Mouse (Mus musculus) small intestine, adult 2 months (tissue): ENCODE measurements around the gene Rpl15. TPM values are rescaled to one million over a fixed set of nuclear protein-coding genes. Genes with fewer than 3 reads are reported as not detected.
A peak's percentile ranks its signal among the peaks of the same experiment; 100 is the strongest.
"Not testable (repeated sequence)": the region's sequence is repeated elsewhere in the genome, so short reads cannot be mapped to it uniquely, and the experiment has no call there.

Experiments used
- H3K27ac ChIP-seq: fragments of 200-500 bp; 2 replicates; pipeline ENCODE4 v1.5.1; 2012; ENCODE audit warnings: low read depth, low read length, control low read depth, inconsistent platforms; ENCODE audit not compliant: insufficient read depth
- H3K27me3 ChIP-seq: fragments of 200-500 bp; 2 replicates; pipeline ENCODE4 v1.6.1; 2012; ENCODE audit warnings: mild to moderate bottlenecking, moderate library complexity, low read length, inconsistent platforms; ENCODE audit not compliant: control insufficient read depth, insufficient read depth
- H3K36me3 ChIP-seq: fragments of 200-500 bp; 2 replicates; pipeline ENCODE4 v1.6.1; 2012; ENCODE audit warnings: mild to moderate bottlenecking, low read length, control low read depth, inconsistent platforms; ENCODE audit not compliant: control insufficient read depth, insufficient read depth
- H3K4me1 ChIP-seq: fragments of 200-500 bp; 2 replicates; pipeline ENCODE4 v1.6.1; 2012; ENCODE audit warnings: low read length, inconsistent platforms, mixed read lengths; ENCODE audit not compliant: control insufficient read depth, insufficient read depth, insufficient read length
- H3K4me3 ChIP-seq: fragments of 200-500 bp; 2 replicates; pipeline ENCODE4 v1.5.1; 2012; ENCODE audit warnings: low read depth, mild to moderate bottlenecking, control low read depth, inconsistent platforms, low read length, moderate library complexity
- CTCF ChIP-seq: fragments of 200-500 bp; IDR thresholded peaks from 2 replicates; pipeline ENCODE4 v1.5.1; 2012; ENCODE audit warnings: low read depth, mild to moderate bottlenecking, control low read depth, inconsistent platforms, low read length, moderate library complexity, mixed read lengths; ENCODE audit not compliant: insufficient replicate concordance, insufficient read length; ENCODE audit errors: extremely low read depth
- POLR2A ChIP-seq: fragments of 200-500 bp; IDR thresholded peaks from 2 replicates; pipeline ENCODE4 v1.6.1; 2012; ENCODE audit warnings: low read depth, mild to moderate bottlenecking, control low read depth, inconsistent platforms, low read length, moderate library complexity
- WGBS: fragments of 180-500 bp; shearing (Covaris S2); methylation state at CpG from one replicate; pipeline ENCODE4 v1.1.7; 2018; 5-methylcytosine and 5-hydroxymethylcytosine counted together
- polyA plus RNA-seq: library from polyadenylated mRNA; depleted of rRNA; stranded (reverse); fragments of >200 nt; gene quantifications from 2 replicates; pipeline ENCODE4 v1.2.3, GENCODE M21; 2012

Rpl15 gene
- polyA plus RNA-seq, 1 experiment, result 139 TPM

- Histone ChIP-seq H3K36me3 (no peaks in the 10 kb centered on the region), H3K4me1 (peaks cover 4% of the 10 kb centered on the region; the same call in 1 of the 2 replicates), H3K4me3 (no peak overlapping the region), H3K27me3 (no peaks in the 10 kb centered on the region), H3K27ac (no peak overlapping the region)
- WGBS, result 85% methylated on average over 4 of the region's 4 CpGs
- TF ChIP-seq POLR2A (no peak), CTCF (no peak)
These were observed 29.4 kb downstream of the Rpl15 start for GRCm38 (mm10) chr14:18241786-18242185.

GRCm38 (mm10) chr14:18240132-18240531 lies 31.1 kb downstream of the Rpl15 start:
- Histone ChIP-seq H3K4me1 (peaks cover 4% of the 10 kb centered on the region; the same call in 1 of the 2 replicates), H3K4me3 (no peak overlapping the region), H3K27me3 (no peaks in the 10 kb centered on the region), H3K27ac (no peak overlapping the region), H3K36me3 (no peaks in the 10 kb centered on the region)
- TF ChIP-seq POLR2A, result no peak
- no peak for TF ChIP-seq CTCF
- 62% methylated on average over 7 of the region's 7 CpGs for WGBS

GRCm38 (mm10) chr14:18238750-18239731 lies 32.1 kb downstream of the Rpl15 start, which contains the start of gene Nr1d2:
Nr1d2 (minus strand) TSS chr14:18239127.
- H3K4me3 ChIP-seq, result peak within 1 kb of the TSS; percentile 87
- no peaks in the 10 kb centered on the region for H3K36me3 ChIP-seq
- H3K4me1 ChIP-seq, result peaks cover 9% of the 10 kb centered on the region; the same call in 1 of the 2 replicates
- no peak for TF ChIP-seq CTCF
- peak; percentile 76 for TF ChIP-seq POLR2A
- peak within 1 kb of the TSS; percentile 99 for H3K27ac ChIP-seq
- 1% methylated on average over 60 of the region's 66 CpGs for WGBS
- H3K27me3 ChIP-seq, result no peaks in the 10 kb centered on the region

- TF ChIP-seq POLR2A, result no peak; the same call in 1 of the 2 replicates
- no peak for TF ChIP-seq CTCF
- under 1% methylated on average over 71 of the region's 71 CpGs for WGBS
These were observed 33.0 kb downstream of the Rpl15 start for GRCm38 (mm10) chr14:18238131-18238749.

GRCm38 (mm10) chr14:18237381-18237780 lies 33.8 kb downstream of the Rpl15 start:
- TF ChIP-seq POLR2A, result no peak
- TF ChIP-seq CTCF, result no peak
- WGBS, result 61% methylated on average over 4 of the region's 4 CpGs
- H3K4me3 ChIP-seq, result no peak overlapping the region
- H3K4me1 ChIP-seq, result peaks cover 9% of the 10 kb centered on the region; the same call in 1 of the 2 replicates
- H3K27ac ChIP-seq, result peak overlapping the region; percentile 92
- no peaks in the 10 kb centered on the region for H3K27me3 ChIP-seq
- no peaks in the 10 kb centered on the region for H3K36me3 ChIP-seq

More at GRCm38 (mm10) chr14:18238131-18238749, 33.0 kb downstream of the Rpl15 start:
- Histone ChIP-seq H3K27me3 (no peaks in the 10 kb centered on the region), H3K27ac (peak overlapping the region; percentile 99), H3K36me3 (no peaks in the 10 kb centered on the region), H3K4me3 (peak overlapping the region; percentile 87), H3K4me1 (peaks cover 9% of the 10 kb centered on the region; the same call in 1 of the 2 replicates)

GRCm38 (mm10) chr14:18236496-18237235 lies 34.5 kb downstream of the Rpl15 start:
- H3K27ac ChIP-seq, result peak overlapping the region; percentile 25
- not testable (repeated sequence) for H3K36me3 ChIP-seq, H3K4me1 ChIP-seq, H3K27me3 ChIP-seq, H3K4me3 ChIP-seq
- 22% methylated on average over 2 of the region's 2 CpGs for WGBS
